Comparison of ENCODE assay signal across 7 mouse cellular contexts in the genomic region with DNA sequence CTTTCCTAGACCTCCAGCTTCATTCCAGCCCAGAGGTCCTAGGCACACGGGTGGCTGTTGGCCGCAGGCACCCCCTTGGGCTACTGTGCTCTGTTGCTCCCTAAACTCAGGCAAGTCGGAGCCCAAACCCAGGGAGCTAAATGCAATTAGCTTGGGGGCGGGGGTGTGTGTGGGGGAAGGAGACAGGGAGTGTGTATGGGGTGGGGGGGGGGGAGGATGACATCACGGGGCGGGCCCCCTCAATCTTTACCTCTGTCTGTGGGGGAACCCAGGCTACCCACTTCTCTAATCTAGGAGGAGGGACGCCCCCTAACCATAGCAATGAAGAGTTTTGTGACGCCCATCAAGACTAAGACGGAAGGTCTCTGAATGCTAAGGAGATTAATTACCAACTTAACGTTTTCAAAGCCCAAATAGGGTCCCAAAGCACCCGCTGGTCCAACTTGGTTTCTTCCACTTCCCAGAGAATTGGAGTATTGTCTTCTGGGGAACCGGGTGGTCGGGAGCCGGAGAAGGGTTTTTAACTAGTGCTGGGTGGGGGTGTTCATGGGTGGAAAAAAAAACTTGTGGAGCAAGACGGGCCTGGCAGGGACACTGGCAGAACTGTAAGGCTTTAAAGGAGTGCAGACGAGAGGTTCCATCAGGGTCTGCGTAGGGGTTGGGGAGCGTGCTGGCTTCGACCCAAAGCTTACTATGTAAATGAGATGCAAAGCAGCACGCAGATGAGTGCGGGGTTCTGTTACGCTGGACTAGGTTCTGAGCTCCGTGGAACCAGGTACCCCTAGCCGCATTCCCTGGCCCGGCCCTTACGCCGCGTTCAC. TPM values are rescaled to one million over a fixed set of nuclear protein-coding genes. Genes with fewer than 3 reads are reported as not detected.
A peak's percentile ranks its signal among the peaks of the same experiment; 100 is the strongest.
DNase-seq lines count a peak whose midpoint lies in the region; ATAC-seq and TF ChIP-seq lines count a peak whose summit lies in the region.

A gene (minus strand): TSS at position 100 of the 821 bp plus-strand sequence.

- DNase-seq in adrenal gland, adult (ENCODE audit: inconsistent age in 2 of 2, low spot score in 1 of 2): peak; percentile 74 to 93
- peak; percentile 34 to 58 for DNase-seq in gastrocnemius, postnatal 36 days
- DNase-seq in intestine, embryonic 14.5 days (ENCODE audit: low spot score): peak; percentile 94
- DNase-seq in left cerebral cortex, postnatal 14 days (ENCODE audit: low spot score in 2 of 2): peak; percentile 69 to 80
- peak; percentile 72 for DNase-seq in right cerebral cortex, postnatal 4 days

- TF ChIP-seq CTCF in cortical plate, adult 2 months (IDR thresholded peaks at IDR 0.05; ENCODE audit: extremely low read depth, insufficient read depth, low read length): no peak

- peaks cover 13% of the 10 kb centered on the region for H3K4me1 ChIP-seq in cortical plate, adult 2 months (ENCODE audit: control insufficient read depth, insufficient read depth, low read length)
- peaks cover 39% of the 10 kb centered on the region for H3K4me1 ChIP-seq in intestine, embryonic 14.5 days (replicated peaks; ENCODE audit: control insufficient read depth, insufficient read depth, low read length)

- no peaks in the 10 kb centered on the region for H3K27me3 ChIP-seq in intestine, embryonic 14.5 days (replicated peaks; ENCODE audit: control insufficient read depth, insufficient read depth, low read length)

- H3K36me3 ChIP-seq in intestine, embryonic 14.5 days (ENCODE audit: control insufficient read depth, insufficient read depth, low read length): peaks cover 33% of the 10 kb centered on the region

- peak within 1 kb of the TSS; percentile 94 for H3K4me3 ChIP-seq in cortical plate, adult 2 months (ENCODE audit: insufficient read depth, low read length)
- peak within 1 kb of the TSS; percentile 58 for H3K4me3 ChIP-seq in intestine, embryonic 14.5 days (ENCODE audit: low read depth, low read length)

- H3K9me3 ChIP-seq in intestine, embryonic 14.5 days (ENCODE audit: control insufficient read depth, low read length): no peaks in the 10 kb centered on the region

- intact Hi-C loops in gastrocnemius, postnatal 36 days (cut with DNase I): no loop called here
- intact Hi-C loops in left cerebral cortex, postnatal 14 days (cut with DNase I): loop anchor here (1.0 kb wide), 1 partner anchor 56 kb away; no protein-coding TSS in a partner anchor

- under 1% methylated on average over 28 of the region's 28 CpGs for WGBS in intestine, embryonic 14.5 days

- TF ChIP-seq POLR2A in cortical plate, adult 2 months (IDR thresholded peaks at IDR 0.05; ENCODE audit: extremely low read depth, insufficient read depth, low read length): peak; percentile 26

- peak within 1 kb of the TSS; percentile 98 for H3K27ac ChIP-seq in cortical plate, adult 2 months (ENCODE audit: insufficient read depth, low read length)
- peak within 1 kb of the TSS; percentile 92 for H3K27ac ChIP-seq in intestine, embryonic 14.5 days (ENCODE audit: low read depth)

- H3K4me2 ChIP-seq in intestine, embryonic 14.5 days (ENCODE audit: low read length): peak within 1 kb of the TSS; percentile 85

- peak within 1 kb of the TSS; percentile 72 for H3K9ac ChIP-seq in intestine, embryonic 14.5 days (ENCODE audit: low read length)

- ATAC-seq in intestine, embryonic 14.5 days (replicated peaks; ENCODE audit: low FRiP score, low TSS enrichment, low read depth): peak; percentile 65
- ATAC-seq in megakaryocyte-erythroid progenitor cell, adult 5-6 weeks (replicated peaks; ENCODE audit: low FRiP score, low TSS enrichment, poor library complexity, severe bottlenecking): peak; percentile 40

RNA-seq across cellular contexts. Expression of the gene that starts here (rescaled TPM):
- 12.7 and 13.8 TPM in 2 replicates for polyA plus RNA-seq in cortical plate, adult 2 months (2012; rRNA removed)
- 1 to 10 TPM; 2.9 to 3.2 TPM for total RNA-seq in gastrocnemius, postnatal 36 days (2021)
- polyA plus RNA-seq in intestine, embryonic 14.5 days (2014; fragmentation: Nextera tagmentation; extraction: Ambion mirVana): 13.2 and 16.4 TPM in 2 replicates
- total RNA-seq in left cerebral cortex, postnatal 14 days (2021): 10 to 100 TPM; 10.4 to 11.6 TPM
- total RNA-seq in megakaryocyte-erythroid progenitor cell, adult 5-6 weeks (2014; fragmentation: Nextera tagmentation): 4.6 and 6.9 TPM in 2 replicates
- 1.5 and 2.8 TPM in 2 replicates for total RNA-seq in megakaryocyte-erythroid progenitor cell, adult 5-6 weeks (2017)

Comparison
In these comparisons a context has a peak if more than half of its experiments do, and no peak if none do; other contexts are left out.
1. Peak in every context shown above with its lines: DNase-seq, ATAC-seq, H3K4me3 ChIP-seq and H3K27ac ChIP-seq.